Mouse (Mus musculus) frontal cortex, postnatal 14 days (tissue): ENCODE measurements at regions not wholly inside any gene's neighbourhood (a gene's known extent, or its start where the extent isn't known, plus 50 kb on each side); places are given as distances from the start of the nearest gene placed in this dataset.
A peak's percentile ranks its signal among the peaks of the same experiment; 100 is the strongest.

Experiments used
- DNase-seq, 2 experiments: peaks; one replicate each; pipeline ENCODE4 v3.0.0; 2022; ENCODE audit warnings: low spot score in 2 of 2

GRCm38 (mm10) chr16:77704726-77705125 is 102.8 kb upstream of the Gm11146 start:
- peak; percentile 11 to 12 for DNase-seq

GRCm38 (mm10) chr16:77695443-77695842 is 93.5 kb upstream of the Gm11146 start:
- DNase-seq, result no peak

- no peak for DNase-seq
Observed at GRCm38 (mm10) chr16:77687056-77687839, 85.4 kb upstream of the Gm11146 start.

DNA sequence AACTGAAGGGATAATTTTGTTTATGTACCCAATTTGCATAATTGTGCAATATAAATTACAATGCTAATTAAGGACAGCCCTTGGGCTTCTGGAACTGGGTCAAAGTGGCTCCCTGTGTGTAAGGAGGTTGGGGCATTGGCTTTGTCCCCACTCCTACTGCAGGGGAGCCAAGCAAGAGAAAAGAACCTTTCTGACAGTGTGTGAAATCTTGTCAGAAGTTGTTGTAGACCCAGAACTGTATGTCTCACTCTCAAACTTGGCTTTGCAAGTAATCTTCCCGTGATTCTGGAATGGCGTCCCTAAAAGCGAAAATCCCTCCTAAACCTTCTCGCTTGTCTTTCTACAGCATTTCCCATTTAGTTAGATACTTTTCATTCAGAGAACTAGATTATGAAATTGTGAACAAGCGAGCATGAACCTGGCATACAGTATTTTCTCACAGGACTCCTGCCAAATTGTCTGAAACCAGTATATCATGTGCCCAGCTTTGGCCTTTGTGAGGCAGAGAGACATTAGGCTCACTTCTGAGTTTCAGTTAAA is 83.8 kb upstream of the Gm11146 start:
- no peak for DNase-seq

DNA sequence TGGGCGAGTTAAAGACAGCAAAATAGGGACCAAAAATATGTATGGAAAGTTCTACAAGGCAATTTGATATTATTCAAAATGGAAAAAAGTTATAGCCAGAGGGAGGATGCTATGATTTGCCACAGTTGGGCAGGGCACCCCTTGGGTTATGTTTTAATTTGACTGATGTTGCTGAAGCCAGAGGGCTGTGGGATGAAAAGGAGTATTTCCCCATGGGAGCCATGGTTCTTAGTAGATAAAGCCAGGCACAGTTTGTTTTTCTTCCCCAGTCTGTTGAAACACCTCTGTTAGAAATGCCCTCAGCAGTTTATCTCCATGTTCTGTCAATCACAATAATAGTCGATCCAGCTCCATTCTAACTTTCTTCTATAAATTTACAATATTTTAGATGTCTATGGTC is 82.6 kb upstream of the Gm11146 start:
- DNase-seq, result no peak

DNA sequence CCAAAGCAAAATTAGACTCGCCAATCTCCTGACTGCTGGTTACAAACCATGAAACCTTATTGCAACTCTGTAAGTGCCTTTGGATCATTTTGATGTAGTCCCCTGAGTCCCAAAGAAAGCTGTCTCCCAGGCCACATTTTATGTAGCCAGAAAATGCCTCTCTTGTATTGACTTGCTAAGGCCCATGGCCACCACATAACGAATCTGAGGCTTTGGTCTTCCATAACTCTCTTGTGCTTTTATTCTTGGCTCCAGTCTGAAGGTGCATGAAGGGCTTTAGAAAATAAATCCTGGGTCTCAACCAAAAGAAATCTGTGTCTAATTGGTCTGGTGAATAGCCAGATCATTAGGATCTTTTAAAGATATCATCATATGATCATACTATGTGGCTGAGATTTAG is 77.3 kb upstream of the Gm11146 start:
- no peak for DNase-seq

DNA sequence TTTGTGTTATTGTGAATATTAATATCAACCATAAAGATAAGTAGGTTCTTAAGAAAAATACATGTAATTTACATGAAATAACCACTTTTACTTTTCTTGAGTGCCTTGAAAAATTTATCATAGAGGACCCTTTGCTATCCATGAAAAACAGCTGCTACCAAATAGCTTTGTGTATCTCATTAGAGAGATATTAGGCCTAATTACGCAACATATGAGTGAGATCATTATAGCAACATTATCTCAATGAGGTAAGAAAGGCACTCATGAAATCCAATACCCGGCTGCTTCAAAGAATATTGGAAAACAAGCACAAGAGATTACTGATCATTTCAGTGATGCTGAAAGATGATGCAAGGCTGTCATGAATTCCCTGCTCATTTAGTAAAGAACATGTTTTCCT is 74.9 kb upstream of the Gm11146 start:
- no peak for DNase-seq

GRCm38 (mm10) chr16:77675885-77676597 is 74.1 kb upstream of the Gm11146 start:
- DNase-seq, result no peak

DNA sequence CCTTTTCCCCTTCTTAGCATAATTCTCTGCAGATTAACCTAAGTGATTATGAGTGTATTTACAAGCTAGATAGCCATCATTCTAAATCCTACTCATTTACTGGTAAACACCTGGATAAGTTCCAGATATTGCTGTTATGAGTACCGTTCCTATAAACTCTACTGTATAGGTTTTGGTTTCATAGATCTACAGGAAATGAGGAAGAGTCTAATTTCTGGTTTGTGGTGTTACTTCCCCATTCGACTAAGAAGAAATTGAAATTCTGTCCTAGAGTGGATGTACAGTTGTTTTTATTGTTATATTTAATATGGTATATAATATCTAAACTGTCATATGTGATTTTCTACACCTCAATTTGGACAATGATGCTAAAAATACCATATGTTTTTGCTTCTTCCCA is 69.4 kb upstream of the Gm11146 start:
- no peak for DNase-seq

- DNase-seq, result no peak
Observed at GRCm38 (mm10) chr16:77665781-77666180, 63.9 kb upstream of the Gm11146 start.

DNA sequence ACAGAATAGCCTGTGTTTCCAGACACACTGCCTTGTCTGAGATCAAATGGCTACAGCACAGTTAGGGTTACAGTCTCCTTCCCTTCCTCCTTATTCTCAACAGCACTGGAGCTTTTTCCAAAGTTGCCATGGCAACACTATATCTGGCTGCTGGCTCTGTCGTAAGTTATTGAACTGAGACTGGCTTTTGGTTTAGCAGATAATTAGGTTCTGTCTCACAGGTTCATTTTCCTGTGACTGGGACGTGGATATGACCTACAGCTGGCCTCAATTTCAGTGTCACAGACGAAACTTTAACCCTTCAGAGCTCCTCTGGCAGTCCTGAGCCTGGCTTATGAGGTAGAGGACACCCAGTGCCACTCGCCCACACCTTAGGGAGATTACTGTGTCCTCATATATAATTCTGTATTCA is 60.2 kb upstream of the Gm11146 start:
- peak; percentile 37 for DNase-seq

DNA sequence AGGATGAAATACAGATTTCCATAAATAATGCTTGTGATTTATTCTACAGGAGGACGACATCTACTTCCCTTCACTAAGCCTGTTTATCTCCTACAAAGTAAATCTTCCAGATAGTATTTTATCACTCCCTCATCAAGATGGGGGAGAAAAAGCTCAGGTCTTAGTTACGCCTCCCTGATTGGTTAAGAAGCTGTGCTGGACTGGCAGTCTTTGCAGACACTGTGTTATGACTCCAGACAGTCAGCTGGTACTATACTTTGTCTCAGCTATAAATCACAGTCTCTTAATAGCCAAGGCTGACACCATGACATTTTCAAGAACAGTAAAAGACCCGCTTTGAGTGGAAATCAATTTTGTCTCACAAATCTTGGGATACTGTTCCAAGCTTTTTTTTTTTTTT is 51.4 kb upstream of the Gm11146 start:
- no peak for DNase-seq
